Comparison of ENCODE assay signal across 30 mouse cellular contexts in the genomic region with DNA sequence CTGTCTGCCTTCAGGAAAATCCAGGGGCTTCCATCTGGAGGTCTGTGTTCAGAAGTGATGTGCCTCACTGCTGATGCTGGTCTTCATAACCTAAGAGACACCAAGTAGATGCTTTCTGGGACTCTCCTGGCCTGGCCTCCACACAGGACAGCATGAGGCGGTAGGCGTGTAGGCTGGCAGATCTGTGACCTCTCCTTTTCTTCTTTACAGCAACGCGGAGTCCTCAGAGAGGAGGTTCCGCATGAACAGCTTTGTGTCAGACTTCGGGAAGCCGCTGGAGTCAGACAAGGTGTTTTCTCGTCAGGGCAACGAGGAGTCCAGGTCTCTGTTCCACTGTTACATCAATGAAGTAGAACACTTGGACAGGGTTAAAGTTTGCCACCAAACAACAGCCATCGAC. TPM values are rescaled to one million over a fixed set of nuclear protein-coding genes. Genes with fewer than 3 reads are reported as not detected.
"Had no signal": no experiment of that assay in that cellular context is flagged by ENCODE, and none has a peak within 500 bp of the region (broad histone marks: within the 10 kb centered on the region; RNA-seq: fewer than 3 reads in every experiment).

No protein-coding gene starts in this region.

- DNase-seq: cerebellum, adult 18-20 months; cerebellum, adult 2 months; cerebellum, adult 8-10 months; cerebellum, adult 9-10 months; cerebellum, adult 9-11 months; cerebellum, postnatal 10 days; cerebellum, postnatal 14 days; cerebellum, postnatal 25 days; cerebellum, postnatal 36 days; embryo, embryonic 11 days; forebrain, postnatal 0 days; gastrocnemius, adult 2 months; gastrocnemius, postnatal 10 days; gastrocnemius, postnatal 14 days; gastrocnemius, postnatal 25 days; gastrocnemius, postnatal 36 days; heart, adult 11 months had no signal

- H3K36me3 ChIP-seq: embryonic facial prominence, embryonic 10.5 days; embryonic facial prominence, embryonic 12.5 days; embryonic facial prominence, embryonic 13.5 days; embryonic facial prominence, embryonic 15.5 days; forebrain, embryonic 10.5 days; forebrain, embryonic 12.5 days; forebrain, embryonic 15.5 days had no signal

- H3K4me1 ChIP-seq: embryonic facial prominence, embryonic 10.5 days; embryonic facial prominence, embryonic 12.5 days; embryonic facial prominence, embryonic 13.5 days; embryonic facial prominence, embryonic 15.5 days; forebrain, embryonic 10.5 days; forebrain, embryonic 12.5 days; forebrain, embryonic 13.5 days; forebrain, embryonic 15.5 days had no signal

- H3K9ac ChIP-seq: embryonic facial prominence, embryonic 12.5 days; embryonic facial prominence, embryonic 13.5 days; embryonic facial prominence, embryonic 15.5 days; forebrain, embryonic 12.5 days; forebrain, embryonic 13.5 days; forebrain, embryonic 15.5 days; forebrain, postnatal 0 days had no signal

- H3K27ac ChIP-seq: embryonic facial prominence, embryonic 10.5 days; embryonic facial prominence, embryonic 12.5 days; embryonic facial prominence, embryonic 13.5 days; embryonic facial prominence, embryonic 15.5 days; forebrain, embryonic 10.5 days; forebrain, embryonic 12.5 days; forebrain, embryonic 13.5 days; forebrain, embryonic 15.5 days; gastrocnemius, adult 2 months had no signal

- ATAC-seq: forebrain, embryonic 13.5 days; forebrain, embryonic 14.5 days; forebrain, embryonic 15.5 days; forebrain, embryonic 16.5 days; forebrain, postnatal 0 days had no signal

- H3K9me3 ChIP-seq: embryonic facial prominence, embryonic 10.5 days; embryonic facial prominence, embryonic 12.5 days; embryonic facial prominence, embryonic 13.5 days; embryonic facial prominence, embryonic 15.5 days; forebrain, embryonic 10.5 days; forebrain, embryonic 12.5 days; forebrain, embryonic 13.5 days; forebrain, embryonic 15.5 days had no signal

- H3K4me3 ChIP-seq: embryonic facial prominence, embryonic 10.5 days; embryonic facial prominence, embryonic 12.5 days; embryonic facial prominence, embryonic 13.5 days; embryonic facial prominence, embryonic 15.5 days; erythroblast, embryonic 14.5 days; forebrain, embryonic 10.5 days; forebrain, embryonic 12.5 days; forebrain, embryonic 13.5 days; forebrain, embryonic 15.5 days; gastrocnemius, adult 2 months had no signal

- H3K27me3 ChIP-seq: embryonic facial prominence, embryonic 12.5 days; embryonic facial prominence, embryonic 13.5 days; embryonic facial prominence, embryonic 15.5 days; forebrain, embryonic 13.5 days; forebrain, embryonic 15.5 days had no signal

- H3K4me2 ChIP-seq: embryonic facial prominence, embryonic 12.5 days; embryonic facial prominence, embryonic 13.5 days; embryonic facial prominence, embryonic 15.5 days; forebrain, embryonic 12.5 days; forebrain, embryonic 13.5 days; forebrain, embryonic 15.5 days had no signal

RNA-seq across cellular contexts. Expression of gene Mrap2, which starts 38.1 kb away (rescaled TPM):
- polyA plus RNA-seq: embryonic facial prominence, embryonic 10.5 days; embryonic facial prominence, embryonic 11.5 days; erythroblast, embryonic 14.5 days; forebrain, embryonic 10.5 days; forebrain, embryonic 11.5 days had no signal
